Mouse (Mus musculus) midbrain, embryonic 11.5 days (tissue): ENCODE measurements around the gene Lfng. TPM values are rescaled to one million over a fixed set of nuclear protein-coding genes. Genes with fewer than 3 reads are reported as not detected.

Experiments used
- ATAC-seq: fragments of 200-750 bp; cut with Nextera tagmentation; 2 replicates; pipeline ENCODE4 v1.8.0; 2017; ENCODE audit warnings: moderate TSS enrichment, moderate library complexity; ENCODE audit not compliant: low FRiP score
- DNase-seq: peaks from one replicate; pipeline ENCODE4 v3.0.0; 2015; ENCODE audit warnings: low spot score; ENCODE audit errors: missing footprints
- H3K27ac ChIP-seq: fragments of 300-500 bp; sonication (generic); 2 replicates; pipeline ENCODE4 v1.5.1; 2014; ENCODE audit warnings: low read depth, low read length
- H3K27me3 ChIP-seq: fragments of 300-500 bp; sonication (generic); 2 replicates; pipeline ENCODE4 v1.6.1; 2014; ENCODE audit warnings: mild to moderate bottlenecking, low read length, moderate library complexity, mixed read lengths; ENCODE audit not compliant: control insufficient read depth, insufficient read depth
- H3K36me3 ChIP-seq: fragments of 300-500 bp; sonication (generic); 2 replicates; pipeline ENCODE4 v1.6.1; 2014; ENCODE audit warnings: mild to moderate bottlenecking, low read length, moderate library complexity, mixed read lengths; ENCODE audit not compliant: control insufficient read depth, insufficient read depth
- H3K4me1 ChIP-seq: fragments of 300-500 bp; sonication (generic); 2 replicates; pipeline ENCODE4 v1.6.1; 2014; ENCODE audit warnings: low read length; ENCODE audit not compliant: control insufficient read depth, insufficient read depth
- H3K4me2 ChIP-seq: fragments of 300-500 bp; sonication (generic); 2 replicates; pipeline ENCODE4 v1.6.1; 2014; ENCODE audit warnings: mild to moderate bottlenecking, moderate library complexity
- H3K4me3 ChIP-seq: fragments of 300-500 bp; sonication (generic); 2 replicates; pipeline ENCODE4 v1.5.1; 2014; ENCODE audit warnings: low read depth, low read length
- H3K9ac ChIP-seq: fragments of 300-500 bp; sonication (generic); 2 replicates; pipeline ENCODE4 v1.6.1; 2014; ENCODE audit warnings: low read length
- H3K9me3 ChIP-seq: fragments of 300-500 bp; sonication (generic); 2 replicates; pipeline ENCODE4 v1.6.1; 2016; ENCODE audit warnings: low read length; ENCODE audit not compliant: control insufficient read depth
- WGBS: fragments of 180-500 bp; shearing (Covaris S2); extraction: QIAGEN DNeasy Blood & Tissue Kit; methylation state at CpG from one replicate; pipeline ENCODE4 v1.1.7; 2014; 5-methylcytosine and 5-hydroxymethylcytosine counted together
- polyA plus RNA-seq: library from polyadenylated mRNA; unstranded; fragments of >200 nt; fragmentation: Nextera tagmentation; extraction: Ambion mirVana; gene quantifications from 2 replicates; pipeline ENCODE4 v1.2.1, GENCODE M21; 2014

Gene Lfng
- polyA plus RNA-seq, 1 experiment from 2014 or later = 40.5 TPM

DNA sequence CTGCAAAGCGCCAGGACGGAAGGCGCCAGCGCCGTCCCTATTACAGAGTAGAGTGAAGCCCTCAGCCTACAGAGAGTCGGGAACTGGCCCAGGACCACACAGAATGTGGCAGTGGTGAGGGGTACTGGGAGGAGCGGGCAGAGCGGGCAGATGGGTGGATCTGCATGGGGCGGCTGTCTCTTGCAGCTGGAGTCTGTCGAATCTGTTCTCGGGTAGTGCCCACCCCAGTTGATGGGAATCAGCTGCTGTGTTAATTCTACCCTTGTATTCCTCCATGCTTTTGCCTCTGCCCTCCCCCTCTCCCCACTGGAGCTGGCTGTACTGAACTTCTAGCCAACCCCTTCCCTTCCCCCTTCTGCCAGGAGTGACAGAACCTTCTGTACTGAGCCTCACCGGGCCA is 5.4 kb upstream of the Lfng start:
- no peaks in the 10 kb centered on the region for H3K36me3 ChIP-seq
- no peak for DNase-seq
- WGBS = 82% methylated on average over 12 of the region's 12 CpGs
- no peak for ATAC-seq
- H3K9me3 ChIP-seq = no peaks in the 10 kb centered on the region
- no peak overlapping the region for H3K27ac ChIP-seq
- H3K4me2 ChIP-seq = no peak overlapping the region
- no peak overlapping the region for H3K4me3 ChIP-seq
- H3K4me1 ChIP-seq = peaks cover 18% of the 10 kb centered on the region
- no peak overlapping the region for H3K9ac ChIP-seq
- H3K27me3 ChIP-seq = peaks cover 5% of the 10 kb centered on the region; the same call in 1 of the 2 replicates

DNA sequence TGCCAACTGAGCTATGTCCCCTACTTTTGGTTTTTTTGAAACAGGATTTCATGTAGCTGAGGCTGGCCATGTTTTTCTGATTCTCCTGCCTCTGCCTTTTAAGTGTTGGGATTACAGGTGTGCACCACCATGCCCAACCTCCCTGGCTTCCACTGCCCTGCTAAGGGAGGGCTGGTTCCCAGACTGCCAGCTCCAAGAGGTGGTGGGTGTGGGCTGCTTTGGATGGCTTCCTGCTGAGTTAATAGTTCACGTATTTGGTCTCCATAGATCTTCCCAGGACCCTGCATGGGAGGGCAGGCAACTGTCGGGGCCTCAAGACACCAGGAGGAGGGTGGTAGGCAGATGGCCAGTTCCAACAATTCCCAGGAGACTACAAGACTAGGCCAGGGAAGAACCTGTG is 4.6 kb upstream of the Lfng start:
- H3K4me3 ChIP-seq = no peak overlapping the region
- no peak for DNase-seq
- H3K27me3 ChIP-seq = peaks cover 5% of the 10 kb centered on the region; the same call in 1 of the 2 replicates
- no peaks in the 10 kb centered on the region for H3K36me3 ChIP-seq
- peaks cover 20% of the 10 kb centered on the region for H3K4me1 ChIP-seq
- no peak overlapping the region for H3K9ac ChIP-seq
- H3K4me2 ChIP-seq = no peak overlapping the region
- ATAC-seq = no peak
- 63% methylated on average over 2 of the region's 2 CpGs for WGBS
- no peak overlapping the region for H3K27ac ChIP-seq
- no peaks in the 10 kb centered on the region for H3K9me3 ChIP-seq

DNA sequence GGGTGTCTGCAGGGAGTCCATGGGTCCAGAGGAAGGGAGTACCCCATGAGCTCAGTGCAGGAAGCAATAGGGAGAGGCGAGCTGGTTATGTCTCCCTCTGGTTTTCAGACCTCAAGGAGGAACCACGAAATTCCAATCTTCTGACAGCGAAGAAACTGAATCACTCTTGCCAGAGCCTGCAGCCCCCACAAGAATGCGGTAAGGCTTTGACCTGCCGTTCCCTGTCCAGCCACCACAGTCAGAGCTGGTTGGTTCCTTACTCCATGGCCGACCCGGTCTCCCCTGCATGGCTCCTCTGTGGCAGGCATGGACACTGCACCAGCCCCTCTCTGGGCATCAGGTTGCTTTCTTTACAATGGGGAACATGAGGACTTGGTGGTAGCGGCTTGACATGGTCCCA is 2.7 kb upstream of the Lfng start:
- H3K4me3 ChIP-seq = no peak overlapping the region
- H3K4me2 ChIP-seq = no peak overlapping the region
- ATAC-seq (no peak), DNase-seq (no peak)
- H3K27ac ChIP-seq = no peak overlapping the region
- no peak overlapping the region for H3K9ac ChIP-seq
- H3K36me3 ChIP-seq = no peaks in the 10 kb centered on the region
- peaks cover 24% of the 10 kb centered on the region for H3K4me1 ChIP-seq
- WGBS = 80% methylated on average over 8 of the region's 8 CpGs
- H3K27me3 ChIP-seq = peaks cover 5% of the 10 kb centered on the region; the same call in 1 of the 2 replicates
- no peaks in the 10 kb centered on the region for H3K9me3 ChIP-seq

- peaks cover 5% of the 10 kb centered on the region; the same call in 1 of the 2 replicates for H3K27me3 ChIP-seq
- H3K4me2 ChIP-seq = no peak overlapping the region
- no peak overlapping the region for H3K4me3 ChIP-seq
- H3K9ac ChIP-seq = no peak overlapping the region
- no peaks in the 10 kb centered on the region for H3K36me3 ChIP-seq
- no peak for DNase-seq
- no peak overlapping the region for H3K27ac ChIP-seq
- ATAC-seq = no peak
- H3K9me3 ChIP-seq = no peaks in the 10 kb centered on the region
- 21% methylated on average over 3 of the region's 3 CpGs for WGBS
- H3K4me1 ChIP-seq = peaks cover 25% of the 10 kb centered on the region
Observed at GRCm38 (mm10) chr5:140605228-140605627, 1.9 kb upstream of the Lfng start.

DNA sequence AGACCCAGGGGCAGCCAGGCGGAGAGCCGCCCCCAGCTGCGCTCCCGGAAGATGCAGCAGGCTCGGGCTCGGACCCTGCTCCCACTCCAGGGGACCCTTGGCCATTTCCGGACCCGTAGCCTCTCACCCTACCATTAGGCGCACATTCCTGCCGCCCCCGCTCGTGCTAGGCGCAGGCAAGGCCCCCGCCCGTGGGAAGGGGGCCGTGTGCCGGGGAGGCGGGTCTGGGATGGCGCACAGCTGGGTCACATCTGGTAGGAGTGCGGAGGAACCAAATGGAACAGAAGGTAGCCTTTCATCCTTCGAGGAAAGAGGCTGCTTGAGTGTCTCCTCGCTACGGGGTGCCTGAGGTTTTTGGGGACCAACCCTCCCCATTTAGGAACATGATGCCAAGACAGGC is 734 bp upstream of the Lfng start:
- ATAC-seq = no peak
- H3K4me3 ChIP-seq = peak overlapping the region; percentile 75
- H3K4me2 ChIP-seq = peak overlapping the region; percentile 47
- no peaks in the 10 kb centered on the region for H3K9me3 ChIP-seq
- no peak for DNase-seq
- under 1% methylated on average over 23 of the region's 23 CpGs for WGBS
- peak overlapping the region; percentile 52 for H3K9ac ChIP-seq
- H3K27me3 ChIP-seq = peaks cover 5% of the 10 kb centered on the region; the same call in 1 of the 2 replicates
- H3K4me1 ChIP-seq = peaks cover 34% of the 10 kb centered on the region
- H3K36me3 ChIP-seq = no peaks in the 10 kb centered on the region
- 0 out of 2 replicates have a peak overlapping the region, but pooled peaks have one; percentile 11 for H3K27ac ChIP-seq

- 1% methylated on average over 17 of the region's 17 CpGs for WGBS
- ATAC-seq (no peak), DNase-seq (peak; percentile 94)
- Histone ChIP-seq H3K9me3 (no peaks in the 10 kb centered on the region), H3K4me2 (peak overlapping the region; percentile 47), H3K4me1 (peaks cover 48% of the 10 kb centered on the region), H3K36me3 (peaks cover 7% of the 10 kb centered on the region; the same call in 1 of the 2 replicates), H3K4me3 (peak overlapping the region; percentile 75), H3K27me3 (peaks cover 5% of the 10 kb centered on the region; the same call in 1 of the 2 replicates), H3K27ac (peak overlapping the region; percentile 98), H3K9ac (peak overlapping the region; percentile 94)
Observed at GRCm38 (mm10) chr5:140607836-140608633, 915 bp downstream of the Lfng start.

- H3K27me3 ChIP-seq = peaks cover 5% of the 10 kb centered on the region; the same call in 1 of the 2 replicates
- ATAC-seq = peak; percentile 15
- H3K9me3 ChIP-seq = no peaks in the 10 kb centered on the region
- peaks cover 8% of the 10 kb centered on the region; the same call in 1 of the 2 replicates for H3K36me3 ChIP-seq
- peak overlapping the region; percentile 75 for H3K4me3 ChIP-seq
- DNase-seq = peak; percentile 94
- H3K4me1 ChIP-seq = peaks cover 48% of the 10 kb centered on the region
- peak overlapping the region; percentile 94 for H3K9ac ChIP-seq
- peak overlapping the region; percentile 47 for H3K4me2 ChIP-seq
- peak overlapping the region; percentile 98 for H3K27ac ChIP-seq
- WGBS = under 1% methylated on average over 16 of the region's 16 CpGs
Observed at GRCm38 (mm10) chr5:140608634-140609015, 1.5 kb downstream of the Lfng start.

GRCm38 (mm10) chr5:140609511-140610272 is 2.6 kb downstream of the Lfng start:
- H3K4me2 ChIP-seq = peak overlapping the region; percentile 47
- H3K36me3 ChIP-seq = peaks cover 19% of the 10 kb centered on the region
- H3K9ac ChIP-seq = peak overlapping the region; percentile 94
- DNase-seq = peak; percentile 92
- no peak for ATAC-seq
- 7% methylated on average over 13 of the region's 13 CpGs for WGBS
- peaks cover 5% of the 10 kb centered on the region; the same call in 1 of the 2 replicates for H3K27me3 ChIP-seq
- no peaks in the 10 kb centered on the region for H3K9me3 ChIP-seq
- peaks cover 53% of the 10 kb centered on the region for H3K4me1 ChIP-seq
- H3K27ac ChIP-seq = peak overlapping the region; percentile 98
- peak overlapping the region; percentile 75 for H3K4me3 ChIP-seq
